Mouse (Mus musculus): ENCODE data around the gene Ptprt. TPM values are rescaled to one million over a fixed set of nuclear protein-coding genes. Genes with fewer than 3 reads are reported as not detected.

The Ptprt gene
- total RNA-seq, 2 experiments from 2014 or later, result 62.1 to 65.5 TPM

GRCm38 (mm10) chr2:162602721-162603120 lies 58.2 kb downstream of the Ptprt start:
- no peak for DNase-seq (ENCODE audit: low spot score in 2 of 2)

- DNase-seq (ENCODE audit: low spot score in 2 of 2), result no peak
Observed at GRCm38 (mm10) chr2:162591388-162591787, 69.6 kb downstream of the Ptprt start.

- no peak for DNase-seq (ENCODE audit: low spot score in 2 of 2)
Observed at GRCm38 (mm10) chr2:162581651-162582050, 79.3 kb downstream of the Ptprt start.

- DNase-seq (ENCODE audit: low spot score in 2 of 2), result no peak
Observed at GRCm38 (mm10) chr2:162577819-162578218, 83.1 kb downstream of the Ptprt start.

- DNase-seq (ENCODE audit: low spot score in 2 of 2), result no peak
Observed at GRCm38 (mm10) chr2:162572851-162573250, 88.1 kb downstream of the Ptprt start.

GRCm38 (mm10) chr2:162571037-162571436 lies 89.9 kb downstream of the Ptprt start:
- no peak for DNase-seq (ENCODE audit: low spot score in 2 of 2)

- peak; percentile 8 to 31 for DNase-seq (ENCODE audit: low spot score in 2 of 2)
Observed at GRCm38 (mm10) chr2:162568308-162569100, 92.4 kb downstream of the Ptprt start.

GRCm38 (mm10) chr2:162548312-162548711 lies 112.6 kb downstream of the Ptprt start:
- peak in 1 of 2 experiments; percentile 20 for DNase-seq (ENCODE audit: low spot score in 2 of 2)

GRCm38 (mm10) chr2:162531638-162532037 lies 129.3 kb downstream of the Ptprt start:
- DNase-seq (ENCODE audit: low spot score in 2 of 2), result peak in 1 of 2 experiments; percentile 16

- DNase-seq (ENCODE audit: low spot score in 2 of 2), result peak; percentile 13 to 16
Observed at GRCm38 (mm10) chr2:162528911-162529310, 132.0 kb downstream of the Ptprt start.

GRCm38 (mm10) chr2:162515993-162516392 lies 145.0 kb downstream of the Ptprt start:
- no peak for DNase-seq (ENCODE audit: low spot score in 2 of 2)

- DNase-seq (ENCODE audit: low spot score in 2 of 2), result no peak
Observed at GRCm38 (mm10) chr2:162513072-162513471, 147.9 kb downstream of the Ptprt start.

GRCm38 (mm10) chr2:162512094-162512493 lies 148.9 kb downstream of the Ptprt start:
- DNase-seq (ENCODE audit: low spot score in 2 of 2), result no peak

- no peak for DNase-seq (ENCODE audit: low spot score in 2 of 2)
Observed at GRCm38 (mm10) chr2:162509016-162509415, 151.9 kb downstream of the Ptprt start.

GRCm38 (mm10) chr2:162507664-162508063 lies 153.3 kb downstream of the Ptprt start:
- no peak for DNase-seq (ENCODE audit: low spot score in 2 of 2)

- DNase-seq (ENCODE audit: low spot score in 2 of 2), result no peak
Observed at GRCm38 (mm10) chr2:162504850-162505249, 156.1 kb downstream of the Ptprt start.

- DNase-seq (ENCODE audit: low spot score in 2 of 2), result peak; percentile 6 to 16
Observed at GRCm38 (mm10) chr2:162499501-162499915, 161.4 kb downstream of the Ptprt start.

- DNase-seq (ENCODE audit: low spot score in 2 of 2), result no peak
Observed at GRCm38 (mm10) chr2:162498191-162498590, 162.8 kb downstream of the Ptprt start.

GRCm38 (mm10) chr2:162484036-162484435 lies 176.9 kb downstream of the Ptprt start:
- no peak for DNase-seq (ENCODE audit: low spot score in 2 of 2)

- DNase-seq (ENCODE audit: low spot score in 2 of 2), result no peak
Observed at GRCm38 (mm10) chr2:162443106-162443505, 217.8 kb downstream of the Ptprt start.

- DNase-seq (ENCODE audit: low spot score in 2 of 2), result no peak
Observed at GRCm38 (mm10) chr2:162436646-162437045, 224.3 kb downstream of the Ptprt start.

GRCm38 (mm10) chr2:162430171-162430570 lies 230.8 kb downstream of the Ptprt start:
- DNase-seq (ENCODE audit: low spot score in 2 of 2), result no peak

- DNase-seq (ENCODE audit: low spot score in 2 of 2), result no peak
Observed at GRCm38 (mm10) chr2:162426114-162426513, 234.8 kb downstream of the Ptprt start.

Measured in layer of hippocampus, postnatal 10 days (tissue).